Mouse (Mus musculus): ENCODE results near the gene Kcnq2. TPM values are rescaled to one million over a fixed set of nuclear protein-coding genes. Genes with fewer than 3 reads are reported as not detected.

The Kcnq2 gene
- total and polyA plus RNA-seq, 2 experiments from 2014 or later: 40.6 to 134 TPM

DNA sequence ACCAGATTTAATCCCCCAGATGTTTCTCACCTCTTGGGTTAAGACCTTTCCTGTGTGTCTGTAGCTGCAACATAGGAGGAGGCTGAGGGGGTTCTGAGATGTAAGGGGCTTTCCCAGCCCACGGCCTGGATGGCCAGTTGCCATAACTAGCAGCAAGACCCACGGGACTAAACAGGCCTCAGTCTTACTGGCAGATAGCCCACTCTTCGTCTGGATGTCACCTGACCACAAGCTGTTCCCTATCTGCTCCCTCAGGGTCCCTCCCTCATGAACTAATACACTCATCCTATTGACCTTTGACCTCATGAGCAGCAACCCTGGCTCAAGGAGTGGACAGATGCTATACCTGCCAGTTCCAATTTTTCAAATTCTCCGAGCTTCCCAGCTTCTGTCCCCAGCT, 51.2 kb downstream of the Kcnq2 start:
- peaks cover 57% of the 10 kb centered on the region for H3K36me3 ChIP-seq (ENCODE audit: insufficient read depth, low read length)
- ATAC-seq (ENCODE audit: low FRiP score): no peak

DNA sequence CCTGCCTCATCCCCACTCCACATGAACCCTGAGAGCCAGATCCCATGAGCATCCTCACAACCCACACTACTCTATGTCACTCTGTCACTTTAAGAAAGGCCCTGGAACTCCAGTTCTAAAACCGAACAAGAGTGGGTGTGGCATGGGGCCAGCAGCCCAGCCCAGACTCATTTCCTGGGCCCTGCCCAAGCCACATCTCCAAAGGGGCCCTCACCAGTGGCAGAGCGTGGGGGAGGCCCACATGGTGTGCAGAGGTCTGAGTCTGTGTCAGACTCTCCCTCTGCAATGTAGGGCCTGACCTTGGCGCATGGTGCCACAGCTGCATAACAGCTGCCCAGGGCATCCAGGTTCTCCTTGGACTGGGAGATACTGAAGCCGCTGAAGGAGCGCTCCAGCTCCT, 54.2 kb downstream of the Kcnq2 start:
- Histone ChIP-seq H3K4me3 (ENCODE audit: low read depth, low read length) (no peak overlapping the region), H3K27ac (ENCODE audit: low read depth, low read length) (no peak overlapping the region), H3K4me2 (ENCODE audit: low read depth, low read length, poor library complexity, severe bottlenecking) (no peak overlapping the region), H3K9ac (replicated peaks; ENCODE audit: low read length, poor library complexity, severe bottlenecking) (no peak overlapping the region), H3K27me3 (ENCODE audit: insufficient read depth, low read length) (no peaks in the 10 kb centered on the region), H3K9me3 (ENCODE audit: low read length) (no peaks in the 10 kb centered on the region), H3K4me1 (ENCODE audit: insufficient read depth, low read length) (no peaks in the 10 kb centered on the region), H3K36me3 (ENCODE audit: insufficient read depth, low read length) (peaks cover 40% of the 10 kb centered on the region)
- DNase-seq (ENCODE audit: low spot score) (no peak), ATAC-seq (ENCODE audit: low FRiP score) (no peak)
- WGBS: 70% methylated on average over 5 of the region's 5 CpGs
- no peak for TF ChIP-seq CTCF (IDR thresholded peaks at IDR 0.05)

More for the DNA sequence above, 51.2 kb downstream of the Kcnq2 start:
- no peak overlapping the region for H3K4me2 ChIP-seq (ENCODE audit: low read depth, low read length, poor library complexity, severe bottlenecking)
- no peaks in the 10 kb centered on the region for H3K9me3 ChIP-seq (ENCODE audit: low read length)
- TF ChIP-seq CTCF (IDR thresholded peaks at IDR 0.05): no peak
- no peak overlapping the region for H3K9ac ChIP-seq (replicated peaks; ENCODE audit: low read length, poor library complexity, severe bottlenecking)
- no peaks in the 10 kb centered on the region for H3K4me1 ChIP-seq (ENCODE audit: insufficient read depth, low read length)
- DNase-seq (ENCODE audit: low spot score): peak; percentile 51
- H3K27ac ChIP-seq (ENCODE audit: low read depth, low read length): no peak overlapping the region
- no peak overlapping the region for H3K4me3 ChIP-seq (ENCODE audit: low read depth, low read length)
- WGBS: 59% methylated on average over 4 of the region's 4 CpGs
- H3K27me3 ChIP-seq (ENCODE audit: insufficient read depth, low read length): no peaks in the 10 kb centered on the region

DNA sequence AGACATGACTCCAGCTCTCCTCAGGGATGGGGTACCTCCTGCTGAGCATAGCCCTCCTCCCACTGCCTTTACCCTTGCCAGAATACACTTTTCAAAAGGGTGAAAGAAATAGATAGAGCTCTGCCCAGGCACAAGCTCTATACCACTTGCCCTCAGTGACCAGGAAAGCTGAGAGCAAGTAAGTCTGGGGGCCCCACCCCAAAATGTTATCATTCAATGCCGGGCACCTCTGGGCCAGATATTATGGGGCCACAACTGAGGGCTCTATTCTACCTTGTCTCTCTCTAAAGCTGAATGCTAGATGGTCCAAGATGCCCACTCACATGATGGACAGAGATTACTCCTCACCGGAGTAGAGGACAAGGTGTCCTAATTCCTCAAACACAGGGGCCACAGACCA, 55.6 kb downstream of the Kcnq2 start:
- ATAC-seq (ENCODE audit: low FRiP score) (no peak), DNase-seq (ENCODE audit: low spot score) (no peak)
- no peak for TF ChIP-seq CTCF (IDR thresholded peaks at IDR 0.05)
- Histone ChIP-seq H3K27ac (ENCODE audit: low read depth, low read length) (no peak overlapping the region), H3K9me3 (ENCODE audit: low read length) (no peaks in the 10 kb centered on the region), H3K9ac (replicated peaks; ENCODE audit: low read length, poor library complexity, severe bottlenecking) (no peak overlapping the region), H3K4me2 (ENCODE audit: low read depth, low read length, poor library complexity, severe bottlenecking) (no peak overlapping the region), H3K36me3 (ENCODE audit: insufficient read depth, low read length) (peaks cover 32% of the 10 kb centered on the region), H3K4me1 (ENCODE audit: insufficient read depth, low read length) (no peaks in the 10 kb centered on the region), H3K4me3 (ENCODE audit: low read depth, low read length) (no peak overlapping the region), H3K27me3 (ENCODE audit: insufficient read depth, low read length) (no peaks in the 10 kb centered on the region)
- WGBS: 92% methylated on average over 2 of the region's 2 CpGs

DNA sequence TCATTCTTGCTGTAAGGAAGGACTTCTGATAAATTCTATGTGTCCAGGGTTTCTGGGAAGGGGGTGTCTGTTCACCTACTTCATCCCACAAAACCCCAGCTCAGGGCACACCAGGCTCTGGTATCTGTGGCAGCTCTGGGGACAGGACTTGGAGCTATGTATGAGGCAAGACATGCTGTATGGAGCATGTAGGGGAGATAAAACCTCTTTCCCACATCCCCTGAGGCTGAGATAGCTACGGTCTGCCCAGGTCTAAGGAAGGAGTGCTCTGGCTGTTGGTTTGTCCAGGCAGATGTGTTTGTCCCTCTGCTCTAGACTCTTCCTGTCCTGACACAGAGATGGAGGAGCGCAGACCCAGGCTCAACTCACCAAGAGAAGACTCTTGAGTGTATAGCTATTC, 56.2 kb downstream of the Kcnq2 start:
- no peaks in the 10 kb centered on the region for H3K9me3 ChIP-seq (ENCODE audit: low read length)
- H3K27ac ChIP-seq (ENCODE audit: low read depth, low read length): no peak overlapping the region
- no peaks in the 10 kb centered on the region for H3K4me1 ChIP-seq (ENCODE audit: insufficient read depth, low read length)
- WGBS: 89% methylated on average over 2 of the region's 2 CpGs
- peaks cover 32% of the 10 kb centered on the region for H3K36me3 ChIP-seq (ENCODE audit: insufficient read depth, low read length)
- H3K9ac ChIP-seq (replicated peaks; ENCODE audit: low read length, poor library complexity, severe bottlenecking): no peak overlapping the region
- DNase-seq (ENCODE audit: low spot score): no peak
- no peak overlapping the region for H3K4me2 ChIP-seq (ENCODE audit: low read depth, low read length, poor library complexity, severe bottlenecking)
- TF ChIP-seq CTCF (IDR thresholded peaks at IDR 0.05): no peak
- no peak for ATAC-seq (ENCODE audit: low FRiP score)
- H3K4me3 ChIP-seq (ENCODE audit: low read depth, low read length): no peak overlapping the region
- H3K27me3 ChIP-seq (ENCODE audit: insufficient read depth, low read length): no peaks in the 10 kb centered on the region

DNA sequence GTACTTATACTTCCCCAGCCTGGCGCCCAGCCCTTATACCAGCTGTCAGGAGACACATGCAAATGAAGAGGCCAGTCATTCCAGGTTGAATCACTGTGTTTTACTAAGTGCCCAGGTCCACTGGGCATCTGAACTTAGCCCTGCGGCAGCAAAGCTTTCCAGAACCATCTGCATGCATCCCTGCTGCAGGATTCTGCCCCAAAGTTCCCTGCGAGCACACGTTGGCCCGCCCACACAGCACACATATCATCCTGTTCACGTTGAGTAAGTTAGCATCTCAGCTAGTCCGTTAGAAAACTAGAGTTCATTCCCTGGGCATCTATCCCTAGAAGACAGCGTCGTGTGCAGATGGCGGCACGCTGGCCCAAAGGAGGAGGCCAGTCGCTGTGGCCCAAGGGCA, 59.6 kb downstream of the Kcnq2 start:
- Histone ChIP-seq H3K4me1 (ENCODE audit: insufficient read depth, low read length) (no peaks in the 10 kb centered on the region), H3K9me3 (ENCODE audit: low read length) (no peaks in the 10 kb centered on the region), H3K27me3 (ENCODE audit: insufficient read depth, low read length) (no peaks in the 10 kb centered on the region), H3K9ac (replicated peaks; ENCODE audit: low read length, poor library complexity, severe bottlenecking) (no peak overlapping the region), H3K36me3 (ENCODE audit: insufficient read depth, low read length) (peaks cover 8% of the 10 kb centered on the region), H3K4me3 (ENCODE audit: low read depth, low read length) (no peak overlapping the region), H3K4me2 (ENCODE audit: low read depth, low read length, poor library complexity, severe bottlenecking) (no peak overlapping the region), H3K27ac (ENCODE audit: low read depth, low read length) (no peak overlapping the region)
- ATAC-seq (ENCODE audit: low FRiP score) (no peak), DNase-seq (ENCODE audit: low spot score) (no peak)
- TF ChIP-seq CTCF (IDR thresholded peaks at IDR 0.05): no peak
- WGBS: 86% methylated on average over 12 of the region's 12 CpGs

DNA sequence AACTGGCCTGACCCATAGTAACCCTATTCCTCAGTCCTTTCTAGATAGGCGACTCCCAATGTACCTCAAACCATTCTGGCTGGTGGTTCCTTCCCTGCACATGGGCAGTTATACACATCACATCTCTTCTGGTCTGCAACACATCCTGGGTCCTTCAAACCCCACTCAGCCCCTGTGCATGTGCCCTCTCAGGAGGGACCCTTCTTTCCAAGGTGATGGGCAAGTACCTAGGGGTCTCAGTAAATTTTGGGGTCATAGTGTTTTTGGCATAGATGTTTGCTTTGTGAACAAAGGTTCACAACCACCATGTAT, 62.7 kb downstream of the Kcnq2 start:
- no peak for TF ChIP-seq CTCF (IDR thresholded peaks at IDR 0.05)
- Histone ChIP-seq H3K27me3 (ENCODE audit: insufficient read depth, low read length) (no peaks in the 10 kb centered on the region), H3K4me1 (ENCODE audit: insufficient read depth, low read length) (no peaks in the 10 kb centered on the region), H3K9me3 (ENCODE audit: low read length) (no peaks in the 10 kb centered on the region), H3K27ac (ENCODE audit: low read depth, low read length) (no peak overlapping the region), H3K36me3 (ENCODE audit: insufficient read depth, low read length) (no peaks in the 10 kb centered on the region), H3K4me3 (ENCODE audit: low read depth, low read length) (no peak overlapping the region), H3K9ac (replicated peaks; ENCODE audit: low read length, poor library complexity, severe bottlenecking) (no peak overlapping the region), H3K4me2 (ENCODE audit: low read depth, low read length, poor library complexity, severe bottlenecking) (no peak overlapping the region)
- ATAC-seq (ENCODE audit: low FRiP score) (no peak), DNase-seq (ENCODE audit: low spot score) (no peak)
- 0% methylated on average over 1 of the region's 1 CpGs for WGBS

Data from midbrain, postnatal 0 days (tissue).